Mouse (Mus musculus) embryonic fibroblast, embryonic 13.5 days (primary cell): Measurements from ENCODE around the gene Vps41.

Source experiments
- CTCF ChIP-seq: IDR thresholded peaks from 2 replicates; pipeline ENCODE4 v1.5.1; 2011; ENCODE audit warnings: mild to moderate bottlenecking, control low read depth, low read length, moderate library complexity, borderline replicate concordance; ENCODE audit not compliant: insufficient read depth
- POLR2A ChIP-seq: IDR thresholded peaks from 2 replicates; pipeline ENCODE4 v1.6.1; 2011; ENCODE audit warnings: low read depth, mild to moderate bottlenecking, control low read depth, low read length, moderate library complexity

DNA sequence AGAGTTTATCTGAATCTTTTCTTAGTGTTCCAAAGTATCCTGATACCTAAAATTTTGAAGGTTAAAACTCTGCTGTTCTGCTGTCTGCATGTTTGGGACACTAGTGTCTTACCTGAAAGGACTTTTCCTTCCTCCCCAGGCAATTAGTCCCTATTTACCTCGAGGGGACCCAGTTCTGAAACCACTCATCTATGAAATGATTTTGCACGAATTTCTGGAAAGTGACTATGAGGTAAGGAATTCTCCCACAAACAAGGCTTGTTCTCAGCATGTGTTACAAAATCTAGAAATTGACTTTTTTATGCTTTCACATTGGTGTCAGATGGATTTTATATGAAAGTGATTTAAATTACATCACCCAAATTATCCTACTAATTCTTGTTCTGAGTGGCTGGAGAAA, 123.9 kb downstream of the Vps41 start:
- no peak for TF ChIP-seq CTCF
- TF ChIP-seq POLR2A: no peak
